Mouse (Mus musculus): ENCODE measurements at regions not wholly inside any gene's neighbourhood (a gene's known extent, or its start where the extent isn't known, plus 50 kb on each side); places are given as distances from the start of the nearest gene placed in this dataset. TPM values are rescaled to one million over a fixed set of nuclear protein-coding genes. Genes with fewer than 3 reads are reported as not detected.

Small RNA genes lying in the stretch of these regions (microRNA-seq; reads per million reads assigned to microRNA genes)
- not detected for gene Gm27760

Measured in kidney, embryonic 16.5 days (tissue).